Mouse (Mus musculus): ENCODE measurements at regions not wholly inside any gene's neighbourhood (a gene's known extent, or its start where the extent isn't known, plus 50 kb on each side); places are given as distances from the start of the nearest gene placed in this dataset.
A peak's percentile ranks its signal among the peaks of the same experiment; 100 is the strongest.

DNA sequence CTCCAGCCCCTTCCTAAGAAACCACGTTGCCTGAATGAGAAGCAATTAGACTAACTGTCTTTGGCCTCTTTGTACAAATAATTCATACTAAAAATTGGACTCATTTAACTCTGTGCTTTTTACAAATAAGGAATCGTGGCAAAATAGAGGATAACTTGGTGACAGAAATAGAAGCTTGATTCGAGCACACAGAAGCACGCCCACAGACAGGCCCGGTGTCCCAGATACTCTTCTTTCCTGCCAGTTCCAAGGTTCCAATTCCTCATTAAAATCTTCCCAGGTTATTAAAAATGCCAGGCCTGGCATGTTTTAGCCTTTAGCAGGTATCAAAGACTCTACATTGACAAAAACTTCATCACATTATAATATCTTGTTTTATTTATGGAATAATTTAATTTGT, 96.2 kb upstream of the Rxylt1 start:
- Histone ChIP-seq H3K4me1 (no peaks in the 10 kb centered on the region), H3K4me2 (no peak overlapping the region), H3K9me3 (no peaks in the 10 kb centered on the region), H3K9ac (no peak overlapping the region), H3K36me3 (no peaks in the 10 kb centered on the region), H3K27me3 (no peaks in the 10 kb centered on the region), H3K4me3 (no peak overlapping the region), H3K27ac (no peak overlapping the region)
- no peak for ATAC-seq (ENCODE audit: borderline replicate concordance, extremely low read depth, low FRiP score, low TSS enrichment)
- 82% methylated on average over 5 of the region's 5 CpGs for WGBS

GRCm38 (mm10) chr10:122185152-122185745, 88.1 kb upstream of the Rxylt1 start:
- WGBS: 76% methylated on average over 9 of the region's 9 CpGs
- no peaks in the 10 kb centered on the region for H3K27me3 ChIP-seq
- no peaks in the 10 kb centered on the region for H3K9me3 ChIP-seq
- H3K4me2 ChIP-seq: no peak overlapping the region
- peak; percentile 76; the same call in 1 of the 2 replicates for ATAC-seq (ENCODE audit: borderline replicate concordance, extremely low read depth, low FRiP score, low TSS enrichment)
- H3K27ac ChIP-seq: peak overlapping the region; percentile 47; the same call in 1 of the 2 replicates
- H3K4me3 ChIP-seq: no peak overlapping the region
- H3K9ac ChIP-seq: no peak overlapping the region
- no peaks in the 10 kb centered on the region for H3K36me3 ChIP-seq
- no peaks in the 10 kb centered on the region for H3K4me1 ChIP-seq

GRCm38 (mm10) chr10:122183025-122183424, 85.9 kb upstream of the Rxylt1 start:
- H3K4me2 ChIP-seq: no peak overlapping the region
- no peak overlapping the region for H3K4me3 ChIP-seq
- no peaks in the 10 kb centered on the region for H3K36me3 ChIP-seq
- H3K27me3 ChIP-seq: no peaks in the 10 kb centered on the region
- ATAC-seq (ENCODE audit: borderline replicate concordance, extremely low read depth, low FRiP score, low TSS enrichment): no peak
- H3K9me3 ChIP-seq: no peaks in the 10 kb centered on the region
- H3K27ac ChIP-seq: no peak overlapping the region
- no peak overlapping the region for H3K9ac ChIP-seq
- 21% methylated on average over 4 of the region's 4 CpGs for WGBS
- no peaks in the 10 kb centered on the region for H3K4me1 ChIP-seq

- H3K27ac ChIP-seq: no peak overlapping the region
- H3K4me1 ChIP-seq: no peaks in the 10 kb centered on the region
- H3K36me3 ChIP-seq: no peaks in the 10 kb centered on the region
- no peaks in the 10 kb centered on the region for H3K27me3 ChIP-seq
- no peaks in the 10 kb centered on the region for H3K9me3 ChIP-seq
- H3K4me2 ChIP-seq: no peak overlapping the region
- 60% methylated on average over 12 of the region's 12 CpGs for WGBS
- H3K9ac ChIP-seq: no peak overlapping the region
- no peak for ATAC-seq (ENCODE audit: borderline replicate concordance, extremely low read depth, low FRiP score, low TSS enrichment)
- H3K4me3 ChIP-seq: no peak overlapping the region
Measured at GRCm38 (mm10) chr10:122149038-122149437, 51.9 kb upstream of the Rxylt1 start.

DNA sequence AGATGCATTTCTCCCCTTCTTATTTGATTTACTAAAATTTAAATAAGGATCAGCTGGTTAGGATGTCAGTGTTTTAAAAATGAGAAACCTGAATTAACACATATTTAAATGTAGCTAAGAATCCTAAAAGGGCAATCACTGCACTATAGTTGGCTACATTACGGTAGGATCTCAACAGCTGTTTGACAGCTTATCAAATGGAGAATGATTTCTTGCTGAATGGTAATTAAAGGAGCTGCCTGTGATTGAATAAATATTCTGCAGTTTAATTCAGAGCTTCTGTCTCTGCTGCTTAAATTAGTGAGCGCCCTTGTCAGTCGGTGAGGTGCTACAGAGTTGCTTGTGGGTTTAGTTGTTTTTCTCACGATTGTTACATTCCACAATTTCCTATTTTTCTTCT, 51.4 kb upstream of the Rxylt1 start:
- WGBS: 79% methylated on average over 4 of the region's 4 CpGs
- ATAC-seq (ENCODE audit: borderline replicate concordance, extremely low read depth, low FRiP score, low TSS enrichment): no peak
- H3K4me1 ChIP-seq: no peaks in the 10 kb centered on the region
- H3K9me3 ChIP-seq: no peaks in the 10 kb centered on the region
- no peak overlapping the region for H3K4me2 ChIP-seq
- H3K4me3 ChIP-seq: no peak overlapping the region
- H3K36me3 ChIP-seq: no peaks in the 10 kb centered on the region
- no peaks in the 10 kb centered on the region for H3K27me3 ChIP-seq
- no peak overlapping the region for H3K9ac ChIP-seq
- no peak overlapping the region for H3K27ac ChIP-seq

All from lung, embryonic 15.5 days (tissue).